Comparison of ENCODE assay signal across 1 mouse cellular context in the genomic region with DNA sequence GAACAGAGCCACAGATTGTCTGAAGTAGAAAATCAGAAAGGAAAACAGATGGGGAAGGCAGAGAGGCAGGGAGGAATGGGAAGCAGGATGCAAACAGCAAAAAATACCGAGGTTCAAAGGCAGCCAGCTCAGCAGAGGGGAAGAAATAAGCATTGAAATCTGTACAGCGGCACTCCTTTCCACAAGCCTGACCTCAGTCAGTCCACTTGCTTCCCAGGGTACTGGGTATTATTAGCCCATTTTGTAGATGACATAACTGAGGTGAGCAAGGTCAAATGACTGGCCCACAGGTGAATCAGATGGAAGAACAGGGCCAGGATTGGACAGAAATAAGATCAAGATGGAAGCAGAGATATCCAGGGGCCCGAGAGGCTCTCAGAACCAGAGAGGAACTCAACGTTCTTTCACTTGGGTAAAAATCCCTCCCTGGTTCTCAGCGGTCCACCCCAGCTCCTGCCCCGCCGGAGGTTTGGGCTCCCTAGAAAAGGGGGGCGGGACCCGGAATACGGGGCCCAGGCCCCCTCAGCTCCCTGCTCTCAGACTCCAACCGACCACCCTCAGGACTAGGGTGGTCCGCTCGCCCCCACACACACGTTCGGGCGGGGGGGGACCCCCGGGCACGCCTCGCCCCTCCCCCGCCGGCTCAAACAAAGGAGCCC.
TF ChIP-seq lines count a peak whose summit lies in the region.

No protein-coding gene starts in this region.

TF ChIP-seq in MEL, 35 proteins besides CTCF, POLR2A, EP300 and RAD21:
- TF ChIP-seq USF1 (IDR thresholded peaks at IDR 0.05; ENCODE audit: low read depth, low read length): 0 out of 2 replicates have a peak, but pooled peaks have one; percentile 2
- TF ChIP-seq E2F4 (IDR thresholded peaks at IDR 0.05; ENCODE audit: borderline replicate concordance, low read depth, low read length): no peak
- TF ChIP-seq MXI1 (IDR thresholded peaks at IDR 0.05; ENCODE audit: low read depth, low read length): no peak
- TF ChIP-seq GABPA (IDR thresholded peaks at IDR 0.05; ENCODE audit: low read depth, low read length): no peak
- no peak for TF ChIP-seq RCOR1 (IDR thresholded peaks at IDR 0.05; ENCODE audit: low read depth, low read length)
- TF ChIP-seq ZMIZ1 (IDR thresholded peaks at IDR 0.05; ENCODE audit: low read depth, low read length): no peak
- no peak for TF ChIP-seq CHD1 (IDR thresholded peaks at IDR 0.05; ENCODE audit: low read depth, low read length)
- no peak for TF ChIP-seq MYC (IDR thresholded peaks at IDR 0.05; ENCODE audit: low read depth, low read length)
- TF ChIP-seq NRF1 (IDR thresholded peaks at IDR 0.05; ENCODE audit: insufficient read depth, low read depth, low read length, poor library complexity, severe bottlenecking): no peak
- TF ChIP-seq ELF1 (IDR thresholded peaks at IDR 0.05; ENCODE audit: low read depth, low read length): no peak
- no peak for TF ChIP-seq CHD2 (IDR thresholded peaks at IDR 0.05; ENCODE audit: low read length)
- TF ChIP-seq MEF2A (IDR thresholded peaks at IDR 0.05; ENCODE audit: extremely low read depth, insufficient replicate concordance, low read depth, low read length, poor library complexity, severe bottlenecking): no peak
- no peak; the same call in 1 of the 2 replicates for TF ChIP-seq MAZ (IDR thresholded peaks at IDR 0.05; ENCODE audit: low read depth, low read length)
- 0 out of 2 replicates have a peak, but pooled peaks have one; percentile 38 for TF ChIP-seq GATA1 (IDR thresholded peaks at IDR 0.05; ENCODE audit: low read depth, low read length)
- no peak for TF ChIP-seq ZNF384 (IDR thresholded peaks at IDR 0.05; ENCODE audit: low read depth, low read length)
- TF ChIP-seq NELFE (IDR thresholded peaks at IDR 0.05; ENCODE audit: low read depth, low read length): no peak
- no peak for TF ChIP-seq BHLHE40 (IDR thresholded peaks at IDR 0.05; ENCODE audit: borderline replicate concordance, low read depth, low read length)
TF ChIP-seq in MEL: peak in this region for 2.
